Comparison of ENCODE assay signal across 1 mouse cellular context in genomic region chr17:24653967-24654710, GRCm38 (mm10).
TF ChIP-seq lines count a peak whose summit lies in the region.

No protein-coding gene starts in this region.

TF ChIP-seq in CH12.LX, 34 proteins besides CTCF, POLR2A, EP300 and RAD21 (continued from another document):
- TF ChIP-seq MYC (IDR thresholded peaks at IDR 0.05; ENCODE audit: low read depth, low read length) (peak; percentile 51; the same call in 1 of the 2 replicates), JUND (conservative IDR thresholded peaks at IDR 0.05; ENCODE audit: low read depth, low read length) (no peak), ZC3H11A (IDR thresholded peaks at IDR 0.05; ENCODE audit: low read depth, low read length) (peak; percentile 14), ETS1 (conservative IDR thresholded peaks at IDR 0.05; ENCODE audit: low read depth, low read length) (no peak), NRF1 (IDR thresholded peaks at IDR 0.05; ENCODE audit: low read depth, low read length) (peak; percentile 40; the same call in 1 of the 2 replicates), ELF1 (IDR thresholded peaks at IDR 0.05; ENCODE audit: low read depth, low read length) (peak; percentile 67), USF2 (conservative IDR thresholded peaks at IDR 0.05; ENCODE audit: low read depth, low read length) (no peak), ZKSCAN1 (IDR thresholded peaks at IDR 0.05; ENCODE audit: borderline replicate concordance, low read depth, low read length) (no peak), MAZ (IDR thresholded peaks at IDR 0.05; ENCODE audit: low read depth, low read length) (peak; percentile 87), SMC3 (IDR thresholded peaks at IDR 0.05; ENCODE audit: low read depth, low read length) (peak; percentile 91), NELFE (IDR thresholded peaks at IDR 0.05; ENCODE audit: low read depth, low read length) (peak; percentile 64; the same call in 1 of the 2 replicates), MAX (IDR thresholded peaks at IDR 0.05; ENCODE audit: low read length) (no peak), HCFC1 (IDR thresholded peaks at IDR 0.05; ENCODE audit: low read depth, low read length) (peak; percentile 33), CHD2 (IDR thresholded peaks at IDR 0.05; ENCODE audit: low read length) (peak; percentile 58; the same call in 1 of the 2 replicates)
